Mouse (Mus musculus): Measurements from ENCODE around the gene Wars. TPM values are rescaled to one million over a fixed set of nuclear protein-coding genes. Genes with fewer than 3 reads are reported as not detected.

Wars gene
- polyA plus RNA-seq, 1 experiment from 2014 or later, result 105 TPM

GRCm38 (mm10) chr12:108830358-108830757 is 63.6 kb downstream of the Wars start:
- WGBS, result 86% methylated on average over 6 of the region's 6 CpGs
- ATAC-seq (ENCODE audit: low FRiP score, low read depth), result no peak
- Histone ChIP-seq H3K4me2 (no peak overlapping the region), H3K27ac (replicated peaks) (no peak overlapping the region), H3K36me3 (0 out of 2 replicates have a peak, but pooled peaks cover 8% of the 10 kb centered on the region), H3K9me3 (no peaks in the 10 kb centered on the region), H3K4me3 (no peak overlapping the region), H3K4me1 (replicated peaks) (peaks cover 36% of the 10 kb centered on the region), H3K9ac (no peak overlapping the region), H3K27me3 (no peaks in the 10 kb centered on the region)

- ATAC-seq (ENCODE audit: low FRiP score, low read depth), result no peak
- no peaks in the 10 kb centered on the region for H3K27me3 ChIP-seq
- 77% methylated on average over 5 of the region's 5 CpGs for WGBS
- H3K4me3 ChIP-seq, result no peak overlapping the region
- H3K27ac ChIP-seq (replicated peaks), result no peak overlapping the region
- H3K9ac ChIP-seq, result no peak overlapping the region
- 0 out of 2 replicates have a peak, but pooled peaks cover 8% of the 10 kb centered on the region for H3K36me3 ChIP-seq
- peaks cover 29% of the 10 kb centered on the region for H3K4me1 ChIP-seq (replicated peaks)
- no peak overlapping the region for H3K4me2 ChIP-seq
- no peaks in the 10 kb centered on the region for H3K9me3 ChIP-seq
Observed at GRCm38 (mm10) chr12:108829636-108830035, 64.3 kb downstream of the Wars start.

- Histone ChIP-seq H3K9me3 (no peaks in the 10 kb centered on the region), H3K4me3 (no peak overlapping the region), H3K4me1 (replicated peaks) (peaks cover 9% of the 10 kb centered on the region), H3K36me3 (0 out of 2 replicates have a peak, but pooled peaks cover 8% of the 10 kb centered on the region), H3K27me3 (no peaks in the 10 kb centered on the region), H3K9ac (no peak overlapping the region), H3K4me2 (no peak overlapping the region), H3K27ac (replicated peaks) (no peak overlapping the region)
- 94% methylated on average over 6 of the region's 6 CpGs for whole genome bisulfite sequencing
- ATAC-seq (ENCODE audit: low FRiP score, low read depth), result no peak
Observed at GRCm38 (mm10) chr12:108827641-108828040, 66.3 kb downstream of the Wars start.

GRCm38 (mm10) chr12:108826958-108827535 is 66.9 kb downstream of the Wars start:
- no peak for ATAC-seq (ENCODE audit: low FRiP score, low read depth)
- H3K9me3 ChIP-seq, result no peaks in the 10 kb centered on the region

GRCm38 (mm10) chr12:108826282-108826957 is 67.6 kb downstream of the Wars start:
- no peak overlapping the region for H3K27ac ChIP-seq (replicated peaks)
- H3K9ac ChIP-seq, result no peak overlapping the region
- no peak overlapping the region for H3K4me2 ChIP-seq
- no peaks in the 10 kb centered on the region for H3K27me3 ChIP-seq
- H3K36me3 ChIP-seq, result 0 out of 2 replicates have a peak, but pooled peaks cover 8% of the 10 kb centered on the region
- ATAC-seq (ENCODE audit: low FRiP score, low read depth), result no peak
- H3K4me1 ChIP-seq (replicated peaks), result no peaks in the 10 kb centered on the region
- WGBS, result 94% methylated on average over 19 of the region's 19 CpGs
- H3K9me3 ChIP-seq, result no peaks in the 10 kb centered on the region
- no peak overlapping the region for H3K4me3 ChIP-seq

More at GRCm38 (mm10) chr12:108826958-108827535, 66.9 kb downstream of the Wars start:
- H3K4me3 ChIP-seq, result no peak overlapping the region
- no peak overlapping the region for H3K4me2 ChIP-seq
- WGBS, result 96% methylated on average over 28 of the region's 28 CpGs
- 0 out of 2 replicates have a peak, but pooled peaks cover 8% of the 10 kb centered on the region for H3K36me3 ChIP-seq
- H3K27me3 ChIP-seq, result no peaks in the 10 kb centered on the region
- no peak overlapping the region for H3K27ac ChIP-seq (replicated peaks)
- no peak overlapping the region for H3K9ac ChIP-seq
- H3K4me1 ChIP-seq (replicated peaks), result peaks cover 3% of the 10 kb centered on the region

GRCm38 (mm10) chr12:108825561-108826224 is 68.3 kb downstream of the Wars start:
- Histone ChIP-seq H3K4me2 (no peak overlapping the region), H3K9me3 (no peaks in the 10 kb centered on the region), H3K36me3 (0 out of 2 replicates have a peak, but pooled peaks cover 8% of the 10 kb centered on the region), H3K4me1 (replicated peaks) (no peaks in the 10 kb centered on the region), H3K9ac (no peak overlapping the region), H3K4me3 (no peak overlapping the region), H3K27me3 (no peaks in the 10 kb centered on the region), H3K27ac (replicated peaks) (no peak overlapping the region)
- no peak for ATAC-seq (ENCODE audit: low FRiP score, low read depth)
- 92% methylated on average over 13 of the region's 13 CpGs for WGBS

GRCm38 (mm10) chr12:108824225-108824874 is 69.6 kb downstream of the Wars start:
- H3K4me2 ChIP-seq, result no peak overlapping the region
- no peaks in the 10 kb centered on the region for H3K27me3 ChIP-seq
- no peaks in the 10 kb centered on the region for H3K9me3 ChIP-seq
- no peak overlapping the region for H3K4me3 ChIP-seq
- H3K4me1 ChIP-seq (replicated peaks), result no peaks in the 10 kb centered on the region
- no peak for ATAC-seq (ENCODE audit: low FRiP score, low read depth)
- H3K9ac ChIP-seq, result no peak overlapping the region
- WGBS, result 94% methylated on average over 15 of the region's 15 CpGs
- no peak overlapping the region for H3K27ac ChIP-seq (replicated peaks)
- 0 out of 2 replicates have a peak, but pooled peaks cover 8% of the 10 kb centered on the region for H3K36me3 ChIP-seq

- Histone ChIP-seq H3K36me3 (0 out of 2 replicates have a peak, but pooled peaks cover 6% of the 10 kb centered on the region), H3K9ac (no peak overlapping the region), H3K4me3 (no peak overlapping the region), H3K27me3 (no peaks in the 10 kb centered on the region), H3K27ac (replicated peaks) (no peak overlapping the region), H3K4me1 (replicated peaks) (no peaks in the 10 kb centered on the region), H3K9me3 (no peaks in the 10 kb centered on the region), H3K4me2 (no peak overlapping the region)
- whole genome bisulfite sequencing, result 75% methylated on average over 8 of the region's 8 CpGs
- ATAC-seq (ENCODE audit: low FRiP score, low read depth), result no peak
Observed at GRCm38 (mm10) chr12:108823036-108823435, 70.9 kb downstream of the Wars start.

GRCm38 (mm10) chr12:108820461-108820860 is 73.5 kb downstream of the Wars start:
- H3K36me3 ChIP-seq, result peaks cover 6% of the 10 kb centered on the region; the same call in 1 of the 2 replicates
- no peak overlapping the region for H3K9ac ChIP-seq
- no peak overlapping the region for H3K4me2 ChIP-seq
- WGBS, result 92% methylated on average over 4 of the region's 4 CpGs
- ATAC-seq (ENCODE audit: low FRiP score, low read depth), result no peak
- H3K4me3 ChIP-seq, result no peak overlapping the region
- no peak overlapping the region for H3K27ac ChIP-seq (replicated peaks)
- no peaks in the 10 kb centered on the region for H3K4me1 ChIP-seq (replicated peaks)
- H3K27me3 ChIP-seq, result no peaks in the 10 kb centered on the region
- H3K9me3 ChIP-seq, result no peaks in the 10 kb centered on the region

GRCm38 (mm10) chr12:108816569-108816968 is 77.4 kb downstream of the Wars start:
- Histone ChIP-seq H3K27ac (replicated peaks) (no peak overlapping the region), H3K9ac (no peak overlapping the region)
- ATAC-seq (ENCODE audit: low FRiP score, low read depth), result no peak

GRCm38 (mm10) chr12:108814470-108814869 is 79.5 kb downstream of the Wars start:
- H3K9ac ChIP-seq, result no peak overlapping the region
- no peak overlapping the region for H3K4me2 ChIP-seq
- no peak overlapping the region for H3K4me3 ChIP-seq
- H3K36me3 ChIP-seq, result peaks cover 11% of the 10 kb centered on the region
- no peak overlapping the region for H3K27ac ChIP-seq (replicated peaks)
- 0 out of 2 replicates have a peak, but pooled peaks have one; percentile 12 for ATAC-seq (ENCODE audit: low FRiP score, low read depth)
- 0 out of 2 replicates have a peak, but pooled peaks cover 6% of the 10 kb centered on the region for H3K4me1 ChIP-seq (replicated peaks)
- no peaks in the 10 kb centered on the region for H3K9me3 ChIP-seq
- H3K27me3 ChIP-seq, result no peaks in the 10 kb centered on the region
- 93% methylated on average over 6 of the region's 6 CpGs for WGBS

More at GRCm38 (mm10) chr12:108816569-108816968, 77.4 kb downstream of the Wars start:
- no peaks in the 10 kb centered on the region for H3K4me1 ChIP-seq (replicated peaks)
- no peaks in the 10 kb centered on the region for H3K27me3 ChIP-seq
- no peak overlapping the region for H3K4me3 ChIP-seq
- H3K4me2 ChIP-seq, result no peak overlapping the region
- peaks cover 11% of the 10 kb centered on the region for H3K36me3 ChIP-seq
- no peaks in the 10 kb centered on the region for H3K9me3 ChIP-seq
- 82% methylated on average over 11 of the region's 11 CpGs for WGBS
